Mouse (Mus musculus): Measurements from ENCODE around the gene Mapk14.
"Not testable (repeated sequence)": the region's sequence is repeated elsewhere in the genome, so short reads cannot be mapped to it uniquely, and the experiment has no call there.

Mapk14 gene

DNA sequence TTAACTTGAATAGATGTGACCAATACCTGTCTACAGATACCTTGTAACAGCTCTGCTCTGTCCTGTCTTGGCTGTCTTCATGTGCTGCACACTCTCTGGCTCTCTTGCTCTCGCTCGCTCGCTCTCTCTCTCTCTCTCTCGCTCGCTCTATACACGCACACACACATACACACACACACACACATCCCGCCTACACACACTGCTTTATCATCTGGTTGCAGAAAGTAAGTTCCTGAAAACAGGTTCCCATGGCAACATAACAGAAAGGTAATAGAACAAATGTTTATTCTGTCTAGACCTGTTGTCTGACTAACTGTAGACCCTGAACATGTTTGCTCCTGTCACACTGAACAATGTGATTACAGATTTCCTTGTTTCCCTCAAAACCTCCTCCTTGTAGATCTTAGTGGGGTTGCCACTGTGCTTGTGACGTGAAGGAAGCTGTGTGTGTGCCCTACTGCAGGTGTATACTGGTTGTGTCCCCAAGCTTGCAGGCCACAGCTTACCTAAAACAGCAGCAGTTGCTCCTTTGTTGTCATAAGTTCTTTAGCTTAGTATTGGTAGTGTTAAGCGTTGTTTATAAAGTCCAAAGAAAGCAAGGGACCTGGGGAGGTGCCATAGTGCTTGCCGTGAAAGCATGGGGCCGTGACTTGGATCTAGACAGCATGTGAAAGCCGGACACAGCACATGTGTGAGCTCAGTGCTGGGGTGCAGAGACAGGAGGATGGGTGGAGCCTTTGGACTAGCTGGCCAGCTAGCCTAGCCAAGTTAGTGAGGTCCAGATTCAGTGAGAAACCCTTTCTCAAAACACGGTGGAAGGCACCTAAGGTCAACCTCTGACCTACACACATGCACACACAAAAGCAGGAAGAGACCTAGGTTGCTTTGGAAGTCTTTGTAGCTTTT, 6.4 kb downstream of the Mapk14 start:
- no peak for DNase-seq (ENCODE audit: low read depth, low spot score)

DNA sequence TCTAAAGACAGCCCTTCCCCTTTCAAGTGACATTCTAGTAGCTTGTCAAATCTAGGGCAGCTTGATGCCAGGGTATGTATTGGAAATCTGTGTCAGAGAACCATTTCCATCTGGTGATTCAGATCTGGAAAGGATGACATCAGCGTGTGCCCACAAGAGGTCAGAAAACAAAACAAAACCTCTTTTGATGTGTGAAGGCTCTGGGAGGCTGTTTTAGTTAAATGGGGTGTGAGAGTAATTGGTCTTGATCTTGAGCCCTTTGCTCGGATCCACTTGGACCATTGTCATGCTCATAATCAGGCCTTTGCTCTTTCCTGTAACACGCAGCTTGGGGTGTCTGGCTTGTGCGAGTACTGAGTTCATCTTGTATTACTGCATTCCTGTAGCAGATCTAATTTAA, 7.1 kb downstream of the Mapk14 start:
- no peak for DNase-seq (ENCODE audit: low read depth, low spot score)

DNA sequence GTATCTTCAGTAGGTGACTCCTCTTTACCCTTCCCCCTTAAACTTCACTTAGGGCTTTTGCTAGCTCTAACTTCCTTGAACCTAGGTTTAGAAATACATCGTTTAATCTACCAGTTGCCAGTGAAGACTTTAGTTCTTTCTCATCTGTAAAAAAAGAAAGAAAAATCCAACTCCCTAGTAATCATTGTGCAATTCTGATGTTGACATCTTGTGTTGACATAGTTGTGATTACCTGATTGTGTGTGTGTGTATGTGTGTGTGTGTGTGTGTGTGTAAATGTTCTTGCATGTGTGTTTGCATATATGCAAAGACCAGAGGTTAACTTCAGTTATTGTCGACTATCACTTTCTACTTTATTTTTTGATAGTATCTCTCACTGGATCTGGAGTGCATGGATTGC, 7.5 kb downstream of the Mapk14 start:
- no peak for DNase-seq (ENCODE audit: low read depth, low spot score)

DNA sequence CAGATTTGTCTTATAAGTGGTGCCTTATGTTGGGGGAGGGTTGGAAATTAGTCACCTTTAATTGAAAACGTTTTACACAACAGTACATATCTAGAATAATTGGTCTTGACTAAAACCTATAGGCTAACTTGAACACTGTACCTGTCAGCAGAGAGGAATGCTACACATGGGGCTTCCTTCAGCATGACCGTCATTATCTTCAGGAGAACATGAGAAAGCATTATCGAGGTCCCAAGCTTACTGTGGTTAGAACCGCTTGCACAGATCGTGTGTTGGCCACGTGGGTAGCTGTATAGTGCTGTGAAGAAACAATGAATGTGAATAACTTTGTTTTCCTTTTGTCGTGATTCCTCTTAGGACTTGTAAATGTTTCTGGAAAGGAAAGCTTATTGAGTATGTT, 8.7 kb downstream of the Mapk14 start:
- DNase-seq (ENCODE audit: low read depth, low spot score) = no peak

DNA sequence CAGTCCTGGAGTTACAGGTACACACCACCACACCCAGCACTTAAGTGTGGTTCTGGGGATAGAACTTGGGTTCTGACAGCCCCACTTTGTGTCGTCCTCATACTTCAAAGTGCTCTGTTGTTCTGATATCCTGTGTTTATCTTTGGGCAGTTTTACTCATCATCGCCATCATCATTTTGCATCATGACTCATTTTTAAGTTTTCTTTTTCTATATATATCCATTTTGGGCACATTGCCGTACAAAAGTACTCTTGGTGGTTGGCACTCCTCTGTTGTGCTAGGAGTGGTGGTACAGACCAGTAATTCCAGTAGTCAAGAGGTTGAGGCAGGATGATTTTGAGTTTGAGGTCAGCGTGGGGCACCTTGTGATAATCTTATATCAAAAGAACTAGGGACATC, 10.0 kb downstream of the Mapk14 start:
- no peak for DNase-seq (ENCODE audit: low read depth, low spot score)

DNA sequence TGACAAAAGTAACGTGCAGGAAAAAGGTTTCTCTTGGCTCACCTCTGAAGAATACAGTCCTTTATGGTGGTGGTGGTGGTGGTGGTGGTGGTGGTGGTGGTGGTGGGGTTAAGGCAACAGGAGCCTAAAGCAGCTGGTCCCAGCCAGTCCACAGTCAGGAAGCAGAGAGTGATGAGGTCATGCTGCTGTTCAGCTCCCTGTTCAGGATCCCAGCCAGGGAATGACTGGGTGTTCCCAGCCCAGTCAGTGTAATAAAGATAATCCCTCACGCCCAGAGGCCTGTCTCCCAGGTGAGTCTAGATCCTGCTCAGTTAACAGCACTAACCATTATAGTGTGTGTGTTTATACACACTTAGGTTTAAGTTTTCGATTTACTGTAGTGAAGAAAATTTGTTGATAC, 10.6 kb downstream of the Mapk14 start:
- no peak for DNase-seq (ENCODE audit: low read depth, low spot score)

DNA sequence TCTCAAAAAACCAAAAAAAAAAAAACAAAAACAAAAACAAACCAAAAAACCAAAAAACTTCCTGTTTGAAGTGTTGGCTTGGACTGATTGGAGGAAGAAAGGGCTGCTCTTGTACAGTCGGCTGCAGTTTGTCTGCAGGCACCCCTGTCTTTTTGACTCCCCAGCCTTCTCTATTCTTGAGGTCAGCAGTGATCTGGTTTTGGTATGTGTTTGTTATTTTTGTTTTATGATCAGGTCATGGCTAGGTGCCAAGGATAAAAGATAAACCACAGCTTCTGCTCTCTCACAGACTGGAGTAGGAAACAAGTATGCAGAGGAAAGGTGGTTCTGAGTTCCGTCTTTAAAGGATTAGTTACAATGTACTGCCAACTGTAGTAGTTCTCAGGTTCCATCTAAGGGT, 11.5 kb downstream of the Mapk14 start:
- no peak for DNase-seq (ENCODE audit: low read depth, low spot score)

DNA sequence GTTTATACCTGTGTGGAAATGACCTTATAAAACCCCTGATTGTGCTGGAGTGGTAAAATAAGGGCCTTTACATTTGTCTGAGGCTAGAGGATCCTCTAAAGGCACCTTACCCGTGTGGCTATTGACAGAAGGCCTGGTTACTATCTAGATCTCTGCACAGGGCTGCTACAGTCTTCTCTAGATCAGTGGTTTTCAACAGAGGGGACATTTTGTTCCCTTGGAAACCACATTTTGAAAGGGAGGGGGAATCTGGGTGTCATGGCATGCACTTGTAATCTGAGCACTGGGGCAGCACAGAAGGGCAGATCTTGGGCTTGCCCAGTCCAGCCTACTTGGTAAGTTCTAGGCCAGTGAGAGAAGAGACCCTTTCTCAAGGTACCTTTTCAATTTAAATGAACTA, 15.6 kb downstream of the Mapk14 start:
- no peak for DNase-seq (ENCODE audit: low read depth, low spot score)

DNA sequence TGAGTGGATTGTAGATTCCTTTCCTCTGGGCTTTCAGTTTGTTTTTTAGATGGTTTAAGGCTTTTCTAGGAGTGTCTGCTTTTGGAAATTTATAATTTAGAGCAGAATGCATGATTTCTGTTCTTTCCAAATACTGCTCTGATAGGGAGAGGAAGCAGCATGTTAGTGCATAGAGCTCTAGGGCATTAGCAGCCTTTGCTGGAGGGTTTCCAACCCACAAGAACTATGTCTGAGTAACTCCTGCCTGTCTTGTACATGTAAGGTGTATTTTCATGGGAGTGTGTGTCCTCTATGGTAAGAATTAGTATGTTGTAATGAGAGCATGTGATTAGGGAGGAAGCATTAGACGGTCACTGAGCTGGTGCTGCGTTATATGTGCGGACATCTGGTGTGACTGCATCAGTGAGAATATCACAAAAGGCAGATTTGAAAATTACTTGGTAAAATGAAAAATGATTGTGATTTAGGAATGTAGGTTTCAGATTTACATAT, 16.1 kb downstream of the Mapk14 start:
- DNase-seq (ENCODE audit: low read depth, low spot score) = no peak

DNA sequence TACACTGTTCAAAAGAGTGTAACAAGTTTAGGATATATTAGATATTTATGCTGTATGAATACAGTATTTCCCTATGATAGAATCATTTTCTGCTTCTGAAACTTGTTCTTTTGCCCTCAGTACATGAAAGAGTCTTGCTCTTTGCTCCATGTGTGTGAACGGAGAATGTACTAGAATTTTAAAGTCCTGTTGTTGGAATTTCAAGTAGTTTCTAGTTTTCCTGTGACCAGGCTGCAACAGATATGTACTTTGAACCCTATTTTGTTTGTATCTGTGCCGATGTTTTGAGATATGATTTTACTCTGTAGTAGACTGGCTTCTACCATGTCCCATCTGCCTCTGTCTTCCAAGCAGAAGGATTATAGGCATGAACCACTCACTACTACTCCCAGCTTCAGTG, 16.7 kb downstream of the Mapk14 start:
- no peak for DNase-seq (ENCODE audit: low read depth, low spot score)

DNA sequence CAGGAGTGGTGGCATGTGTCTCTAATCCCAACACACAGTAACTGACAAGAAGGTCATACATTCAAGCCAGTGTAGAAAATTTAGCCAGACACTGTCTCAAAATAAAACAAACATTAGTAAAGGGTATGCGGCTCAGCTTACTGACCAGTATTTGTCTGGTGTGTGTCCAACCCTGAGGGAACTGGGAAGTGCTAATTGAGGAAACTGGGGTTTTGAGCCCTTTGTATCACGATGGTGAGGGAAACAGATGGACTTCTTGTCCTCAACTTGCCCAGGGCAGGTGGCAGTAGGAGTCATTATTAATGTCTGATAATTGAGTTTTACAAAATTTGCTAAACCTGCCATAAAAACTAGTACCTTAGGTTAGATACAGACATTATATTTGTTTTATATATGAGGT, 17.9 kb downstream of the Mapk14 start:
- no peak for DNase-seq (ENCODE audit: low read depth, low spot score)

DNA sequence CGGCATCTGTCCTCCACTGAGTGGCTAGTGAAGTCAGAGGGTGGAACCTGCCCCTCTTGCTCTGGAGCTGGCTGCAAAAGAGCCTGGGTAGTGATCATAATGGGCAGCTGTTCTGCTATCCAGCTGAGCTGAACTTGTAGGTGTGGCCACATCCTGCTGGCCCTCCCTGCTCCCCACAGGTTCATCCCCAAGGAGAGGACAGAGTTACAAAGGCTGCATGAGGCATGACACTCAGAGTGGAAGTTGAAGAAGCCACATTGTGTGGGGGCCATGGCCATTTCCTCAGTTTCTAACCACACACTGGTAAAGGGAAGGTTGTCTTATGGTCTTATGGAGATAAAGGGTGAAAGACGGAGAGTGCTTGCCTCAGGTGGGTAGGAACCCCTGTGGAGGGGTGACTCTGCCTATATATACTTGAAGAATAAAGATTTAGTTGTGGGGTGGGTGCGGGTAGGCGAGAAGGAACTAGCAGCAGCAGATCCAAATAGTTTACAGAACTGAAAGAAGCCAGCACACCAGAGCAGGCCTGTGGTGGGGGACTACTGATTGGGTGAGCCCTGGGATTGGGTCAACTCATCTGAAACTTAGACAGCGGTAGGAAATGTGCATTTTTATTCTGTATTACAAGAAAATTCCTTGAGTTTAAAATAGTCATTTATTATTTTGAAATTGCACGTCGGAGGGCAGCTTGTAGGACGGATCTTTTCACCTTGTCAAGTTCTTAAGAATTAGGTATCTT, 18.6 kb downstream of the Mapk14 start:
- no peak for DNase-seq (ENCODE audit: low read depth, low spot score)

DNA sequence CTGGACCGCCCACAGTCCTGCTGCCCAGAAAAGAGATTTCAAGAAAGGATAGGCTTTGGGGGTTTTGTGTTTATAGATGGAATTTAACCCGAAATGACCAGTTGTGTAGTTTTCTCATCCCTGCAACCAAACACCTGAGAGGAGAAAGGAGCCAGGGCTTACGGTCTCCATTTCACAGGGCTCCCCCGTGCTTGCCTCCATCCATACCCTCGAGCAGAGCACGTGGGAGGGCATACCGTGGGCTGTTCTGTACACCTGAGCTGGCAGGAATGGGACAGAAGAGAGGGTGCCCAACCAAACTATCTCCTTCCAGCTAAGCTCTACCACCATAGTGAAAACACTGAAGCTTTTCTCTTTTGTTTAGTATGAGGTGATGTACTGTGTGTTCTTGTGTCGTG, 19.2 kb downstream of the Mapk14 start:
- no peak for DNase-seq (ENCODE audit: low read depth, low spot score)

DNA sequence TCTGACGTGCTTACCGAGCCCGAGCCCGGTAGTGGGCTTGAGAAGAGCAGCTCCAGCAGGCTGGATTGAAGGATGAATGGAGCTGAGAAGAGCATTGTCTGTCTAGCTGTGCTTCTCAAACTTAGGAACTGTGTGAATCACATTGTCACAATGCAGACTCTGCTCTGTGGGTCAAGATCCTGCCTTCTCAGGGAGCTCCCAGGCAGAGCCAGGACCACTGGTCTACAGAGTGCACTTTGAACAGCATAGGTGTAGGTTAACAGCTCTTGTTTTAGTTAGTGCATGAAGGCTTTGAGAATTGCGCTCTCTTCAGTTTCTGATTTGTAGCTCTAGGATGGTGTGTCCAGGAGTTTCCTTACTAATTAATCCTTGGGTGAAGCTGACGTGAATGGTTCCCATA, 20.1 kb downstream of the Mapk14 start:
- no peak for DNase-seq (ENCODE audit: low read depth, low spot score)

DNA sequence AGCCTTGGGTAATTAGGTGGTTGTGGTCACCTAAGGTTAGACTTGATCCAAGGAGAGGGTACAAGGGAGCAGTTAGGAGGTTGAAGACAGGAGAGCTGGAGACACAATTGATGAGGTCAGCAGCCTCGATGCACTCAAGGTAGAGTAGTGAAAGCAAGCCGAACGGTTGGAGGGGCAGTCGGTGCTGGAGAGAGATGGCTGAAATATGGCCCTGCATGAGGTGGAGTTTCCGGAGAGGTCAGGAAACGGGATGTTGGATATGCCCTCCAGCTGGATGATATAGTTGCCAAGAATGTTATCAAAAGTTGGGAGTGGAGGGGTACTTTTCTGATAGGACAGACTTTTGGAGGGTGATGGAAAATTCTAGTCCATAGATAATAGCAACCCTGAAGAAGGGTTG, 21.2 kb downstream of the Mapk14 start:
- DNase-seq (ENCODE audit: low read depth, low spot score) = no peak

DNA sequence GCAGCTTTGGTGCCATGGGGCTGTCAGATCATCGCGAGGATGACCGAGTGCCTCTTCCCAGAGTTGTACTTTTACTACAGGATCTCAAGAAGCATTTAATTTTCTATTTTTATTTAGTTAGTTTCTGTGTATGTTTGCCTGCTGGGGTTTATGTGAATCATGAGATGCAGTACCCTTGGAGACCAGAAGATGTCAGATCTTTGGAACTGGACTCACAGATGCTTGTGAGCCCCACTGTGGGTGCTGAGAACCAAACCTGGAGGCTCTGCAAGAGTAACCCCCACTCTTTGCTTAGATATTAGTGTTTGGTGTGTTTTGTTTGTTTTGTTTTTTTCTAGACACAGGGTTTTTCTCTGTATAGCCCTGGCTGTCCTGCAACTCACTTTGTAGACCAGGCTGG, 22.9 kb downstream of the Mapk14 start:
- DNase-seq (ENCODE audit: low read depth, low spot score) = no peak

DNA sequence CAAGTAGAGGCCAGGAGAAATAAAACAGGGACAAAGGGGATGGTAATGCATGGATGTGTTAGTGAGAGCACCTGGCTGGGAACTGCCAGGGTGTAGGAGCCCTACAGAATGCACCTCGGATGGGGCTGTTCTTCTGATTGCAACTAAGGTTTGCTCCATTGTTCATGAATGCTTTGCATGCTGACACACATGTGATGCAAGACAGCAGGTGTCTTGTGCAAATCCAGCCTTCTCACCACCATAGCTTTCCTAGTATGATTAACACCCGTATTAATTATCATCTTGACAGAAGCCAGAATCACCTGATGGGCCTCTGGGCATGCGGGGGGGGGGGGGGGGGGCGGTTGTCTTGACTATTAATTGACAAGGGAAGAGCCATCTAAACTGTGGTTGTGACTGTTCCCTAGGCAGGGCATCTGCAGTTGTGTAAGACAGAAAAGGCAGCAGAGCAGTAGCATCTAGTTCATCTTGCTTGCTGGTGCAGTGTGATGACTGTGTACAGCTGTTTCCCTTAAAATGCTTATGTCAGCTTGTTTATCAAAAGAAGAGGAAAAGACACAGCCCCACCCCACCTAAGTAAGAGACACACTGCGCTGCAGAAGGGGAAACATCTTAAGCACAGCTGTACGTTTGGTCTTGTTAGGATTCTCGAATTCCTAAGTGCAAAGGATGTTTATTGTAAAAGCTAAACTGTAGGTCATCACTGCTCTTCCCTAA, 24.9 kb downstream of the Mapk14 start:
- DNase-seq (ENCODE audit: low read depth, low spot score) = no peak

DNA sequence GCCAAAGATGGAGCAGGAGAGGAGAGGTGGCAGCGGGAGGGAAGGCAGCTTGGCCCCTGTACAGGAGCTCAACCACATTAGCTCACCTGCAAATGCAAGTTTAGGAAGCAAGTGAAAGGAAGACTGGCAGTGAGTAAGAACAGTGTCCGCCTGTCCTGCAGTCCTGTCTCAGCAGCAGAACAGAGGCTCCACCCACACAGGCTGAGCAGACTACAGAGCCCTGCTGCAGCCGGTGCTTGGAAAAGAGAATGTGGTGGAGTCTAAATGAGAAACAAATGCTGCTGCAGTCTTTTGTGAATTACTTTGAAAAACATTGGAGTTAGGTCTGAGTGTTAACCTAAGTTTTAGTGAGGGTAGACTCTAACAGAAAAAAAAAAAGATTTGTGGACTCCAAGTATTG, 26.4 kb downstream of the Mapk14 start:
- DNase-seq (ENCODE audit: low read depth, low spot score) = no peak

DNA sequence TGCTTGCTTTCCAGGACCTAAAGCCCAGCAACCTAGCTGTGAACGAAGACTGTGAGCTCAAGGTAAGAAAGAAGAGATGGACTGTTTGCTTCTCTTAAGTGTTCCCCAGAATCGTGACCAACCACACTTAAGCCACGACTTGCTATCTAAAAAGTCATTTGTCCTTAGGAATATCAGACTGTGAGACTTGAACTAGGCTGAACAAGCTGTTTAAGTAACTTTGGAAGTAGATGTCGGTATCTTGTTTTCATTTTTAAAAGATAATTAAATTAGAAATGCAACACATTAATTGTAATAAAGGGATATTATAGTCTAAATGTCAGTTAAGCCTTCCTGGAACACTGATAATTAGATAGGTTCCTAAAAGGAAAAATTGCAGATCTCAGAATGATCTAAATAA, 34.7 kb downstream of the Mapk14 start, which contains the start of gene AC170998.1:
Gene AC170998.1 (plus strand): TSS at position 301 of the 400 bp plus-strand sequence.
- no peak for DNase-seq (ENCODE audit: low read depth, low spot score)

DNA sequence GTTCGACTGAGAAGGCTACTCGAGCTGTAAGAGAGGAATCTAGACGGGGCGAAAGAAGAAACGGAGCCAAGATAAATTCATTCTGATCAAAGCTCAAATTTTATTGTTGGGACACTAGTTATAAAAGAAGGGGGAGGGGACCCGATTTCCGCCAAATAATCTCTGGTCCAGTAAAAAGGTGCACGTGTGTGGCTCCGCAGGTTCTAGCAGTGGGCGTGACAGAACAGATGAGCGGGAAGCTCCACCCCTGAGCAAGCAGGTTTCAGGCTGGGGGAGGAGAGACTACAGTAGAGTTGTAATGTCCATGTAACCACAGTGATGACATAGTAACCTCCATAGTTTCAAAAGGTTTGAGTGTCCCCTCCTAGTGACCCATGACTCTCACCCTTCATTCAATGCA, 36.4 kb downstream of the Mapk14 start:
- not testable (repeated sequence) for DNase-seq (ENCODE audit: low read depth, low spot score)

DNA sequence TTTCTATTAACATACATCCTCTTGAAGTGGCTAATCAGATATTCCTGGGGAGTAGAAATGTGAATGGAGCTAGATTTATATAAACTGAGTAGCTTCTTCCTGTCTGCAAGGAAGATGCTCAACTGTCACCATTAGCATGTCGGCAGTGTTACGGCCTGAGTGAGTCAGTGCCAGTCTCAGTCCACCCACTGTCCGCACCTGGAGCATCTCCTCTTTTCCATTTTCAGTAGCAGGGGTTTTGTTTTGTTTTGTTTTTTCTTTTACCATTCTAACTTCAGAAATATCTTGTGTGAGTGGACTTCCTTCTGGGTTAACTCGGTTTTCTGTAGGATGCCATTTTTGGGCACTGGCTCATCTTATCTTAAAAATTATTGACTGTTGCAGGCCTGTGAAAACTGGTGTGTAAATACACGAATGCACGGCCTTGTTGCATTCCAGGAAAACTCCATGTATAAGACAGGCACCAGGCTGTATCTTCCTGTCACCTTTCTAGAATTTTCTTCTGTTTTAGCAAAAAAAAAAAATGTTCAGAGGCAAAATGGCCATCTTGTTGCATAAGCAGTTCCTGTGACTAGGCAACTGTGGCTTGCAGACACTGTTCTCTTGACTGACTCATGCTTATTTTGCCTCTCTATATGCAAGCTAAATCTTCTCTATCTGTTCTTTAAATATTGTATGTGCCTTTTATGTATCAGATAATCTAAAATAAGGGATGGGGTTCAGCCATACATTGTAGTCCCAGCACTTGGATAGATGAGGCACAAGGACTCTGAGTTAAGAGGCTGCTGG, 44.4 kb downstream of the Mapk14 start:
- DNase-seq (ENCODE audit: low read depth, low spot score) = no peak
